Mouse (Mus musculus) spleen, adult 2 months (tissue): ENCODE measurements around the gene Scgn.

Experiments
- CTCF ChIP-seq: fragments of 200-500 bp; IDR thresholded peaks from 2 replicates; pipeline ENCODE4 v1.5.1; 2011; ENCODE audit warnings: mild to moderate bottlenecking, inconsistent platforms; ENCODE audit not compliant: insufficient read depth, insufficient read length, insufficient replicate concordance; ENCODE audit errors: extremely low read depth
- POLR2A ChIP-seq: fragments of 200-500 bp; IDR thresholded peaks from 2 replicates; pipeline ENCODE4 v1.6.1; 2011; ENCODE audit warnings: low read depth, low read length, inconsistent platforms

DNA sequence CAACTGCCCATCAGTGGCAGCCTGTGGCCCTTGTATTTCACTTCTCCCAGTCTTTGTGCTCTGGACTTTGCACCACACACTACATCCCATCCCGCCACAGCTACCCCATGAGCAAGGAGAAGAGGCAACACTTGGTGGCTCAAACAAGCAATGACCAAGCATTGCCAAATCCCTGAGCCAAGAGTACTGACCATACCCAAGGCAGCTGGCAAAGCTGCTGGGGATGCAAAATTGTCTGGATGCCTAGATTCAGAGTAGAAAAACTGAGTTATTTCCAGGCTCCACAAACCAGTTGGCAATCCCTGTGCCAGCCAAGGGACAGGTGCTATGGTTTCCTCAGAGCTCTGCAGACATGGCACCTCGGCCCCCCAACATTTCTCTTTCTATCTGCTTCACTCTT lies 10.1 kb upstream of the Scgn start:
- no peak for TF ChIP-seq POLR2A
- no peak for TF ChIP-seq CTCF
